18 mouse cellular contexts compared by ENCODE assay signal in genomic region chr17:25429886-25430285, GRCm38 (mm10). TPM values are rescaled to one million over a fixed set of nuclear protein-coding genes. Genes with fewer than 3 reads are reported as not detected.
DNase-seq lines count a peak whose midpoint lies in the region; ATAC-seq lines count a peak whose summit lies in the region.
"Had no signal": no experiment of that assay in that cellular context is flagged by ENCODE, and none has a peak within 500 bp of the region (broad histone marks: within the 10 kb centered on the region; RNA-seq: fewer than 3 reads in every experiment).

No protein-coding gene starts in this region.

- H3K4me2 ChIP-seq in heart, embryonic 11.5 days: peak overlapping the region; percentile 74
- peak overlapping the region; percentile 20; the same call in 1 of the 2 replicates for H3K4me2 ChIP-seq in kidney, embryonic 15.5 days
- no peak overlapping the region for H3K4me2 ChIP-seq in midbrain, embryonic 16.5 days (ENCODE audit: low read length)
- H3K4me2 ChIP-seq: liver, embryonic 12.5 days had no signal

- H3K27ac ChIP-seq in heart, embryonic 11.5 days (ENCODE audit: low read depth, low read length): peak overlapping the region; percentile 73
- peak overlapping the region; percentile 67 for H3K27ac ChIP-seq in kidney, embryonic 15.5 days
- no peak overlapping the region for H3K27ac ChIP-seq in midbrain, embryonic 16.5 days (ENCODE audit: low read length)
- H3K27ac ChIP-seq in midbrain, embryonic 10.5 days (replicated peaks): no peak overlapping the region; the same call in 1 of the 2 replicates
- H3K27ac ChIP-seq: embryonic facial prominence, embryonic 12.5 days; forebrain, embryonic 12.5 days; liver, embryonic 12.5 days had no signal

- no peak for DNase-seq in heart, postnatal 36 days
- no peak for DNase-seq in kidney, postnatal 14 days
- no peak for DNase-seq in midbrain, embryonic 10.5 days (ENCODE audit: low spot score)
- no peak for DNase-seq in gastrocnemius, postnatal 10 days
- DNase-seq: B cell, adult 2 months; cerebellum, adult 11-12 months; kidney, adult 8-10 months; layer of hippocampus, adult 9-11 months; lung, postnatal 10 days; right cerebral cortex, postnatal 25 days; thymus, postnatal 4 days had no signal

- peak overlapping the region; percentile 50; the same call in 1 of the 2 replicates for H3K9ac ChIP-seq in heart, embryonic 11.5 days (ENCODE audit: low read depth, low read length)
- H3K9ac ChIP-seq in kidney, embryonic 15.5 days: peak overlapping the region; percentile 21; the same call in 1 of the 2 replicates
- H3K9ac ChIP-seq in midbrain, embryonic 16.5 days (ENCODE audit: low read depth, low read length): peak overlapping the region; percentile 18; the same call in 1 of the 2 replicates
- H3K9ac ChIP-seq: embryonic facial prominence, embryonic 12.5 days; forebrain, embryonic 12.5 days; liver, embryonic 12.5 days had no signal

- 25% methylated on average over 6 of the region's 6 CpGs for WGBS in heart, embryonic 11.5 days (ENCODE audit: insufficient replicate concordance)
- 7% methylated on average over 6 of the region's 6 CpGs for WGBS in kidney, embryonic 15.5 days
- WGBS in midbrain, embryonic 16.5 days: 53% methylated on average over 6 of the region's 6 CpGs
- WGBS in midbrain, embryonic 10.5 days: 51% methylated on average over 6 of the region's 6 CpGs

- no peak for ATAC-seq in heart, embryonic 11.5 days (replicated peaks; ENCODE audit: insufficient number of reproducible peaks, low FRiP score, low TSS enrichment)
- ATAC-seq in kidney, embryonic 15.5 days (replicated peaks; ENCODE audit: low FRiP score): no peak
- ATAC-seq in midbrain, embryonic 16.5 days: no peak
- ATAC-seq: liver, embryonic 12.5 days had no signal

- H3K27me3 ChIP-seq in heart, embryonic 11.5 days (ENCODE audit: control insufficient read depth, insufficient read depth, low read length): peaks cover 3% of the 10 kb centered on the region; the same call in 1 of the 2 replicates
- peaks cover 26% of the 10 kb centered on the region for H3K27me3 ChIP-seq in kidney, embryonic 15.5 days
- H3K27me3 ChIP-seq in midbrain, embryonic 16.5 days (ENCODE audit: control insufficient read depth, insufficient read depth, low read depth, low read length): no peaks in the 10 kb centered on the region
- peaks cover 87% of the 10 kb centered on the region for H3K27me3 ChIP-seq in midbrain, embryonic 10.5 days (ENCODE audit: low read depth, poor library complexity, severe bottlenecking)

- 0 out of 2 replicates have a peak overlapping the region, but pooled peaks have one; percentile 64 for H3K4me3 ChIP-seq in heart, embryonic 11.5 days (ENCODE audit: low read depth, low read length)
- no peak overlapping the region for H3K4me3 ChIP-seq in kidney, embryonic 15.5 days (replicated peaks)
- H3K4me3 ChIP-seq in midbrain, embryonic 16.5 days (ENCODE audit: low read depth, low read length): no peak overlapping the region
- no peak overlapping the region for H3K4me3 ChIP-seq in midbrain, embryonic 10.5 days
- H3K4me3 ChIP-seq: embryonic facial prominence, embryonic 12.5 days; forebrain, embryonic 12.5 days; liver, embryonic 12.5 days; megakaryocyte, embryonic 14.5 days had no signal

- peaks cover 68% of the 10 kb centered on the region for H3K4me1 ChIP-seq in heart, embryonic 11.5 days (ENCODE audit: control insufficient read depth, insufficient read depth, low read length)
- peaks cover 97% of the 10 kb centered on the region for H3K4me1 ChIP-seq in kidney, embryonic 15.5 days
- H3K4me1 ChIP-seq in midbrain, embryonic 16.5 days (ENCODE audit: control insufficient read depth, insufficient read depth, low read length): peaks cover 49% of the 10 kb centered on the region
- peaks cover 78% of the 10 kb centered on the region for H3K4me1 ChIP-seq in midbrain, embryonic 10.5 days

- H3K36me3 ChIP-seq in heart, embryonic 11.5 days (ENCODE audit: control insufficient read depth, insufficient read depth, low read length): peaks cover 4% of the 10 kb centered on the region
- H3K36me3 ChIP-seq in kidney, embryonic 15.5 days: no peaks in the 10 kb centered on the region
- no peaks in the 10 kb centered on the region for H3K36me3 ChIP-seq in midbrain, embryonic 16.5 days (ENCODE audit: control insufficient read depth, insufficient read depth, low read length)
- H3K36me3 ChIP-seq in midbrain, embryonic 10.5 days: no peaks in the 10 kb centered on the region
- H3K36me3 ChIP-seq: forebrain, embryonic 12.5 days; liver, embryonic 12.5 days had no signal

- H3K9me3 ChIP-seq in heart, embryonic 11.5 days (replicated peaks; ENCODE audit: control insufficient read depth, low read length): no peaks in the 10 kb centered on the region
- no peaks in the 10 kb centered on the region for H3K9me3 ChIP-seq in kidney, embryonic 15.5 days (replicated peaks)
- H3K9me3 ChIP-seq in midbrain, embryonic 16.5 days (replicated peaks; ENCODE audit: control insufficient read depth, low read length, poor library complexity, severe bottlenecking): no peaks in the 10 kb centered on the region
- H3K9me3 ChIP-seq in midbrain, embryonic 10.5 days (replicated peaks): no peaks in the 10 kb centered on the region
- H3K9me3 ChIP-seq: embryonic facial prominence, embryonic 12.5 days; forebrain, embryonic 12.5 days; liver, embryonic 12.5 days; megakaryocyte, embryonic 14.5 days had no signal

- intact Hi-C loops in heart, postnatal 36 days (cut with DNase I): no loop called here

RNA-seq across cellular contexts. Expression of gene Cacna1h, which starts 3.7 kb away (rescaled TPM):
- polyA plus RNA-seq in heart, embryonic 11.5 days (2014; fragmentation: Nextera tagmentation; extraction: Ambion mirVana): 10.3 and 10.6 TPM in 2 replicates
- total RNA-seq in heart, postnatal 36 days (2021): 1 to 10 TPM; 5.4 to 6.5 TPM
- polyA plus RNA-seq in kidney, embryonic 15.5 days (2015; fragmentation: Nextera tagmentation; extraction: Ambion mirVana): 2.8 and 3.4 TPM in 2 replicates
- polyA plus RNA-seq in midbrain, embryonic 16.5 days (2015; fragmentation: Nextera tagmentation; extraction: Ambion mirVana): 10.0 and 11.5 TPM in 2 replicates
- polyA plus RNA-seq in midbrain, embryonic 10.5 days (2016; fragmentation: Nextera tagmentation; extraction: Ambion mirVana): 2.1 and 3.6 TPM in 2 replicates
- total RNA-seq in gastrocnemius, postnatal 10 days (2021): 1 to 10 TPM; 3.2 to 7.0 TPM

RNA-seq across cellular contexts. Expression of gene Tekt4, which starts 24.5 kb away (rescaled TPM):
- polyA plus RNA-seq in heart, embryonic 11.5 days (2014; fragmentation: Nextera tagmentation; extraction: Ambion mirVana): 0.97 and 1.2 TPM in 2 replicates
- total RNA-seq in heart, postnatal 36 days (2021): under 1 TPM in 1 of 2 experiments, not detected in 1; 0.47 TPM
- polyA plus RNA-seq in kidney, embryonic 15.5 days (2015; fragmentation: Nextera tagmentation; extraction: Ambion mirVana): not detected in 2 replicates
- polyA plus RNA-seq in midbrain, embryonic 16.5 days (2015; fragmentation: Nextera tagmentation; extraction: Ambion mirVana): 1.5 TPM in 2 replicates
- 0.17 and 0.38 TPM in 2 replicates for polyA plus RNA-seq in midbrain, embryonic 10.5 days (2016; fragmentation: Nextera tagmentation; extraction: Ambion mirVana)
- total RNA-seq in gastrocnemius, postnatal 10 days (2021): not detected
- polyA plus RNA-seq: liver, embryonic 12.5 days had no signal

Comparison
In these comparisons a context has a peak if more than half of its experiments do, and no peak if none do; other contexts are left out.
1. H3K27ac ChIP-seq: peak in heart, embryonic 11.5 days (single experiment) and kidney, embryonic 15.5 days (single experiment); none in midbrain, embryonic 16.5 days (single experiment) and midbrain, embryonic 10.5 days (single experiment).
2. Peak in every context shown above with its lines, with median percentiles within 50 percentile points of each other: H3K9ac ChIP-seq.